Mouse (Mus musculus) liver, embryonic 14.5 days (tissue): ENCODE data around the gene Gm5168. TPM values are rescaled to one million over a fixed set of nuclear protein-coding genes. Genes with fewer than 3 reads are reported as not detected.
"Not testable (repeated sequence)": the region's sequence is repeated elsewhere in the genome, so short reads cannot be mapped to it uniquely, and the experiment has no call there.

Experiments used
- ATAC-seq: fragments of 200-750 bp; cut with Nextera tagmentation; 2 replicates; pipeline ENCODE4 v1.8.0; 2017; ENCODE audit warnings: moderate number of reproducible peaks, mild to moderate bottlenecking, moderate library complexity; ENCODE audit not compliant: insufficient read depth
- DNase-seq, 3 experiments: peaks; one replicate each; pipeline ENCODE4 v3.0.0-alpha.2; 2012 to 2013; ENCODE audit warnings: low read depth in 3 of 3, low spot score in 3 of 3
- H3K27ac ChIP-seq: fragments of 300-500 bp; sonication (generic); 2 replicates; pipeline ENCODE4 v1.5.1; 2014; ENCODE audit warnings: moderate library complexity, mild to moderate bottlenecking, control low read depth, inconsistent platforms
- H3K27me3 ChIP-seq: fragments of 300-500 bp; sonication (generic); 2 replicates; pipeline ENCODE4 v1.6.1; 2014; ENCODE audit warnings: mild to moderate bottlenecking, low read length, moderate library complexity; ENCODE audit not compliant: control insufficient read depth, insufficient read depth
- H3K36me3 ChIP-seq: fragments of 300-500 bp; sonication (generic); replicated peaks from 2 replicates; pipeline ENCODE4 v1.6.1; 2014; ENCODE audit warnings: low read depth; ENCODE audit not compliant: control insufficient read depth, insufficient read depth
- H3K4me1 ChIP-seq, 2 experiments: fragments of 200-500 bp in 1 of 2; fragments of 300-500 bp in 1 of 2; sonication (generic) in 1 of 2; replicated peaks; 2 replicates each; pipeline ENCODE4 v1.6.1; 2012 to 2014; ENCODE audit warnings: antibody characterized with exemption in 1 of 2, inconsistent platforms in 1 of 2, low read length in 1 of 2; ENCODE audit not compliant: control insufficient read depth in 2 of 2, insufficient read depth in 2 of 2
- H3K4me2 ChIP-seq: fragments of 300-500 bp; sonication (generic); 2 replicates; pipeline ENCODE4 v1.6.1; 2014; ENCODE audit warnings: low read depth, mild to moderate bottlenecking, control low read depth, moderate library complexity
- H3K4me3 ChIP-seq, 2 experiments: fragments of 200-500 bp in 1 of 2; fragments of 300-500 bp in 1 of 2; sonication (generic) in 1 of 2; 2 replicates each; pipeline ENCODE4 v1.5.1; 2012 to 2014; ENCODE audit warnings: low read depth in 2 of 2, low read length in 2 of 2, mild to moderate bottlenecking in 2 of 2, control low read depth in 1 of 2, inconsistent platforms in 1 of 2, moderate library complexity in 1 of 2; ENCODE audit not compliant: insufficient read depth in 1 of 2
- H3K9ac ChIP-seq: fragments of 300-500 bp; sonication (generic); replicated peaks from 2 replicates; pipeline ENCODE4 v1.6.1; 2014; ENCODE audit warnings: mild to moderate bottlenecking, control low read depth, moderate library complexity
- H3K9me3 ChIP-seq: fragments of 300-500 bp; sonication (generic); 2 replicates; pipeline ENCODE4 v1.6.1; 2016; ENCODE audit warnings: low read length, mixed read lengths; ENCODE audit not compliant: control insufficient read depth
- WGBS: fragments of 180-500 bp; shearing (Covaris S2); extraction: QIAGEN DNeasy Blood & Tissue Kit; methylation state at CpG from one replicate; pipeline ENCODE4 v1.1.7; 2014; ENCODE audit not compliant: insufficient replicate concordance; 5-methylcytosine and 5-hydroxymethylcytosine counted together
- polyA plus RNA-seq, 2 experiments: library from polyadenylated mRNA; depleted of rRNA in 1 of 2; stranded (reverse) in 1 of 2; unstranded in 1 of 2; fragments of >200 nt; fragmentation: Nextera tagmentation in 1 of 2; extraction: Ambion mirVana in 1 of 2; gene quantifications; 2 replicates each; pipeline versions ENCODE4 v1.2.1 to v1.2.3; 2012 to 2014

The Gm5168 gene
- polyA plus RNA-seq (2012; rRNA removed) (not detected in 2 replicates), polyA plus RNA-seq (2014; fragmentation: Nextera tagmentation; extraction: Ambion mirVana) (not detected in 2 replicates)

GRCm38 (mm10) chrX:26050941-26051340 lies at the start of gene Gm5168:
TSS of gene Gm5168 (minus strand) at chrX:26051041.
- WGBS: no CpG with 5 or more reads among the region's 3 CpGs
- not testable (repeated sequence) for H3K4me3 ChIP-seq, ATAC-seq

More at GRCm38 (mm10) chrX:26050941-26051340, at the start of gene Gm5168:
- not testable (repeated sequence) for H3K9me3 ChIP-seq, H3K9ac ChIP-seq, H3K27ac ChIP-seq, H3K4me1 ChIP-seq, H3K36me3 ChIP-seq, H3K27me3 ChIP-seq, H3K4me2 ChIP-seq, DNase-seq

Other genes starting within 250 kb of the Gm5168 start
- not detected in 2 replicates for gene Gm2012, start 180.3 kb upstream of the Gm5168 start, polyA plus RNA-seq (2012; rRNA removed)
- not detected in 2 replicates for gene Gm2012, start 180.3 kb upstream of the Gm5168 start, polyA plus RNA-seq (2014; fragmentation: Nextera tagmentation; extraction: Ambion mirVana)